Mouse (Mus musculus): Measurements from ENCODE around the gene Gm10974. TPM values are rescaled to one million over a fixed set of nuclear protein-coding genes. Genes with fewer than 3 reads are reported as not detected.

The Gm10974 gene
- not detected in 2 replicates for polyA plus RNA-seq (2014; fragmentation: Nextera tagmentation; extraction: Ambion mirVana)

DNA sequence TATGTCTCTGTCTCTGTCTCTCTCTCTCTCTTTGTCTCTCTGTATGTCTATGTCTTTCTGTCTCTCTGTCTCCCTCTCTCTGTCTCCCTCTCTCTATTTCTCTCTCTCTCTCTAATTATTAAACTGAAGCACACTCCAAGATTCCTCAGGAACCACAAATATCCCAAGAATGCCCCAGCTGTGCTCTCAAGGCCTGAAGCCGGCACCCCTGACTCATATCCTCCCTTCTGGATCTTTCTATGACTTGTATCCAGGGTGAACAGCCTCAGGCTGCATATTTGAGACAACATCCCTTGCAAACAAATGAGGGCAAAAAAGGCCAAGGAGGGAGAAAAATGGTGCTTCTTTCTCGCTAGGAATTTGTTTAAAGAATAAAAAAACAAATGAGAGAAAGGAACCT is at the start of gene Gm10974:
Gene Gm10974, plus strand, starts transcription at position 2 of the 400 bp plus-strand sequence.
- 65% methylated on average over 2 of the region's 2 CpGs for WGBS

DNA sequence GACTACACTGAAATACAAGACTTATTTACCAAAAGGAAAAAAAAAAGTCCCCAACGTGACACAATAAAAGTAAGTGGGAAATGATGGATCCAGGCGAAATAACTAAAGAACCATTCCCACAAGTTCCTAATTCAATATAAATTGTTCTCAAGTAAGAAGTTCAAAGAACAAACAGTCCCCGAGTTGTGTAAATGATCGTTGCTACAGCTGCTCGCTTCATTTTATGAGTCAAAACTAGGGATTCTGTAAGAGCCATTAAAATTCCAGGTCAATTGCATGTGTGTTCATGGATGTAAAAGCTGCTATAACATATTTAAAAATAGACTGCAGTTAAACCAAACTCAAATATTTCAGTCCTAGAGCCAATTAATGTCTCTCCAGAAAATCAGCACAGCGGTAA is 47.6 kb upstream of the Gm10974 start:
- H3K9me3 ChIP-seq (ENCODE audit: control insufficient read depth, low read length), result no peaks in the 10 kb centered on the region
- H3K27ac ChIP-seq (ENCODE audit: low read depth, low read length), result no peak overlapping the region
- no peak overlapping the region for H3K4me2 ChIP-seq (ENCODE audit: low read depth)
- H3K9ac ChIP-seq (ENCODE audit: low read length), result no peak overlapping the region
- DNase-seq (ENCODE audit: low spot score) (no peak), ATAC-seq (ENCODE audit: insufficient read depth, low FRiP score, low TSS enrichment) (no peak)
- no peaks in the 10 kb centered on the region for H3K27me3 ChIP-seq (ENCODE audit: control insufficient read depth, insufficient read depth, low read length)
- H3K4me3 ChIP-seq (ENCODE audit: low read depth, low read length), result no peak overlapping the region
- H3K36me3 ChIP-seq (ENCODE audit: control insufficient read depth, insufficient read depth, low read length), result no peaks in the 10 kb centered on the region
- 89% methylated on average over 6 of the region's 6 CpGs for WGBS
- no peaks in the 10 kb centered on the region for H3K4me1 ChIP-seq (ENCODE audit: control insufficient read depth, insufficient read depth, low read length)

More for the DNA sequence above, at the start of gene Gm10974:
- Histone ChIP-seq H3K27me3 (ENCODE audit: control insufficient read depth, insufficient read depth, low read length) (no peaks in the 10 kb centered on the region), H3K9me3 (ENCODE audit: control insufficient read depth, low read length) (no peaks in the 10 kb centered on the region), H3K4me2 (ENCODE audit: low read depth) (no peak within 1 kb of the TSS), H3K4me3 (ENCODE audit: low read depth, low read length) (no peak within 1 kb of the TSS), H3K36me3 (ENCODE audit: control insufficient read depth, insufficient read depth, low read length) (no peaks in the 10 kb centered on the region), H3K27ac (ENCODE audit: low read depth, low read length) (no peak within 1 kb of the TSS), H3K4me1 (ENCODE audit: control insufficient read depth, insufficient read depth, low read length) (no peaks in the 10 kb centered on the region), H3K9ac (ENCODE audit: low read length) (no peak within 1 kb of the TSS)
- ATAC-seq (ENCODE audit: insufficient read depth, low FRiP score, low TSS enrichment) (no peak), DNase-seq (ENCODE audit: low spot score) (no peak)

DNA sequence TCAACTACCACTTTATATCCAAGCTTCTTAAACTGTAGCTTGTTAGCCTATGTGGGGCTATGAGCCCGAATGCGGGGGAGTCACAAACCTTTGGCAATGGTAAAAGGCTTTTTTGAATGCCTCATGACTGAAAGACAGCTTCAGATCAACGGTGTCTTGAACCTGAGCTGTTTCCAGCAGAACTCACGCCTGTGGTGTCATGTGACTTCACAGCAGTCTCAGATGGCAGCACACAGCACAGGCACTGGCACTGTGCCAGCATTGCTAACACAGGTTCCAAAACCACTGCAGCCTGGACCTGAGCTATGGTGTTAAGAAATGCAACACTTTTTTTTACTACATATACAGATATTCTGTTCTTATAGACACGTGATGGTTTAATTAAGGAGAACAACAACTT is 44.7 kb upstream of the Gm10974 start:
- no peaks in the 10 kb centered on the region for H3K4me1 ChIP-seq (ENCODE audit: control insufficient read depth, insufficient read depth, low read length)
- H3K27ac ChIP-seq (ENCODE audit: low read depth, low read length), result no peak overlapping the region
- H3K9me3 ChIP-seq (ENCODE audit: control insufficient read depth, low read length), result no peaks in the 10 kb centered on the region
- no peak for ATAC-seq (ENCODE audit: insufficient read depth, low FRiP score, low TSS enrichment)
- no peaks in the 10 kb centered on the region for H3K27me3 ChIP-seq (ENCODE audit: control insufficient read depth, insufficient read depth, low read length)
- DNase-seq (ENCODE audit: low spot score), result peak; percentile 46
- H3K4me3 ChIP-seq (ENCODE audit: low read depth, low read length), result no peak overlapping the region
- 62% methylated on average over 5 of the region's 5 CpGs for WGBS
- no peak overlapping the region for H3K4me2 ChIP-seq (ENCODE audit: low read depth)
- no peaks in the 10 kb centered on the region for H3K36me3 ChIP-seq (ENCODE audit: control insufficient read depth, insufficient read depth, low read length)
- H3K9ac ChIP-seq (ENCODE audit: low read length), result no peak overlapping the region

DNA sequence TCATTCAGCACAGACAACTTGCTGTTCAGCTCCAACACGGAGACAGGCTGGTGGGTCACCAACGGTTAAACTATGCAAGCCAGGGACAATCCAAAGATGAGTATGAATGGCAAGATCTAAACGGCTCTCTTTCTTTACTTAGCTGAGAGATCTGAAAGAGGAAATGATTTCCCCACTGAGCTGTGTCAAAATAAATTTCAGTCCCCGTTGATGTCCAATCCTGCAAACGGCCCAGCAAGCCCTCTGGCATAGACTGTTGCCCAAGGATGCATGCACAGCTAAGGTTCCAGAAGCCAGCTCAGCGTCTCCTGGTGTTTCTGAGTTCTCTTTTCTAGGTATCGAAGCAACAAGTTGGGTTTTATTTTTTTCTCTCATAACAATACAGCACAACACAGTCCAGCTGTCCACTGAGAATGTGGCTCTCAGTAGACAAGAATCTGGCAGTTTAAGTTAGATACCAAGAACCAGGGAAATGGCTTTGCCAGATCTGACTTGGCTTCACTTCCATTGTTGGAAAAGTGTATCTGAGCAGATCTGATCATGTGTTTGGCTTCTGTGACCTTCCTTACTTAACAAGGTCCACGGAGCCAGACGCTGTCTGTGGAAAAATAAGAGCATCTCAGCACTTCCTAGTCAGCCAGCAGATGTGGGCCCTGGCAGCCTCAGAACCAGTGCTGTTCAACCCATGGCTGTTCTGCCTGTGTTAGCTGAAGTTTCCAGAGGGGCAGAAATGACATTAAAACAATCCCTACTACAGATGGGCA is 42.3 kb upstream of the Gm10974 start:
- Histone ChIP-seq H3K4me2 (ENCODE audit: low read depth) (no peak overlapping the region), H3K9me3 (ENCODE audit: control insufficient read depth, low read length) (no peaks in the 10 kb centered on the region), H3K36me3 (ENCODE audit: control insufficient read depth, insufficient read depth, low read length) (no peaks in the 10 kb centered on the region), H3K4me1 (ENCODE audit: control insufficient read depth, insufficient read depth, low read length) (no peaks in the 10 kb centered on the region), H3K9ac (ENCODE audit: low read length) (no peak overlapping the region), H3K27me3 (ENCODE audit: control insufficient read depth, insufficient read depth, low read length) (no peaks in the 10 kb centered on the region), H3K4me3 (ENCODE audit: low read depth, low read length) (no peak overlapping the region), H3K27ac (ENCODE audit: low read depth, low read length) (no peak overlapping the region)
- ATAC-seq (ENCODE audit: insufficient read depth, low FRiP score, low TSS enrichment) (no peak), DNase-seq (ENCODE audit: low spot score) (no peak)
- 80% methylated on average over 9 of the region's 9 CpGs for WGBS

DNA sequence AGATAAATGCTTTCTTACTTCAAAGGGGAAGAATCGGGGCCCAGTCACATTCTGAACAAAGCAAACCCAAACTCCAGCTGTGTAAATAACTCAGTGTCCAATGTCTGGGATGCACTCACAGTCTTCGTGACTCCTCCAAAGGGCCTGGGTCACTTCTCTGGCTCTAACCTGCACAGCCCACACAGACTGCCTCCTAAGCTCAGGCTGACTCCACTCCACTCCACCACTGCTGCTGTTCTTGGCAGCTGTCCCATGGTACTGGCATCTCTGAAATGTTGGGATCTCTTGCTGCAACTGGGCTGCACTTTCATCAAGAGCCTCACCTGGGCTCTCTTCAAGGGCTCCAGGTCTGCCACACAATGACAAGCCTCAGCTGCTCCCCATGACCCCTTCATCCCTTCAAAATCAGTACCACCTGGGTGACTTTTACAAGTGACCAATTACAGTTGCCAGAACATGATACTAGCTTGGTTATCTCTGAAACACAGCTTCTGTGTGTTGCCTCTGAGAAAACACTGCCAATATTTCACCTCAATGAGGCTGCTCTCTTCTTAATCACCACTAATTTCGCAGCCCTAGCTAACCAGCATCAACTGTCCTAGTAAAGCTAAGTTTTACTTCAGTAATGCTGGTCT is 40.2 kb upstream of the Gm10974 start:
- H3K4me1 ChIP-seq (ENCODE audit: control insufficient read depth, insufficient read depth, low read length), result no peaks in the 10 kb centered on the region
- no peak overlapping the region for H3K27ac ChIP-seq (ENCODE audit: low read depth, low read length)
- no peak for ATAC-seq (ENCODE audit: insufficient read depth, low FRiP score, low TSS enrichment)
- no peaks in the 10 kb centered on the region for H3K27me3 ChIP-seq (ENCODE audit: control insufficient read depth, insufficient read depth, low read length)
- no peak overlapping the region for H3K9ac ChIP-seq (ENCODE audit: low read length)
- DNase-seq (ENCODE audit: low spot score), result no peak
- WGBS, result 55% methylated on average over 3 of the region's 3 CpGs
- H3K4me2 ChIP-seq (ENCODE audit: low read depth), result no peak overlapping the region
- H3K36me3 ChIP-seq (ENCODE audit: control insufficient read depth, insufficient read depth, low read length), result no peaks in the 10 kb centered on the region
- no peak overlapping the region for H3K4me3 ChIP-seq (ENCODE audit: low read depth, low read length)
- H3K9me3 ChIP-seq (ENCODE audit: control insufficient read depth, low read length), result no peaks in the 10 kb centered on the region

DNA sequence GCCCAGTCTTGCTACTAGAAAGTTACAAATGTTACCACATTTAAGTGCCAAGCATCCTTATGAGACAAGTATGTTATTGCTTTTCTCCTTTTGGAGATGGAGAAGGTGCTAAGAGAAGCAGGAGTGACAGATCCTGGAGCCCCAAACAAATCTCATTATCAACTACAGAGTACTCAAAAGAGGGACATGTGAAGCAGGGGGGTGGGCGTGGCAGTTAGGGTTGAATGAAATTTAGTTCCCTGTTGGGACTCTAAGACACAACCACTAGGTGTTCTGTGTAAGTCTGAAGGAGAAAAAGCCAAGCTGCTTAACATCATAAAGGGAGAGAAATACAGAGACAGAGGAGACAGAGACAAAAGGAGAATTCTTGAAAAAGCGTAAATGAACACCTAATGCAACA is 38.2 kb upstream of the Gm10974 start:
- Histone ChIP-seq H3K4me2 (ENCODE audit: low read depth) (no peak overlapping the region), H3K27ac (ENCODE audit: low read depth, low read length) (no peak overlapping the region), H3K4me3 (ENCODE audit: low read depth, low read length) (no peak overlapping the region), H3K9me3 (ENCODE audit: control insufficient read depth, low read length) (no peaks in the 10 kb centered on the region), H3K36me3 (ENCODE audit: control insufficient read depth, insufficient read depth, low read length) (no peaks in the 10 kb centered on the region), H3K4me1 (ENCODE audit: control insufficient read depth, insufficient read depth, low read length) (no peaks in the 10 kb centered on the region), H3K9ac (ENCODE audit: low read length) (no peak overlapping the region), H3K27me3 (ENCODE audit: control insufficient read depth, insufficient read depth, low read length) (no peaks in the 10 kb centered on the region)
- DNase-seq (ENCODE audit: low spot score) (no peak), ATAC-seq (ENCODE audit: insufficient read depth, low FRiP score, low TSS enrichment) (no peak)
- WGBS, result 79% methylated on average over 2 of the region's 2 CpGs

DNA sequence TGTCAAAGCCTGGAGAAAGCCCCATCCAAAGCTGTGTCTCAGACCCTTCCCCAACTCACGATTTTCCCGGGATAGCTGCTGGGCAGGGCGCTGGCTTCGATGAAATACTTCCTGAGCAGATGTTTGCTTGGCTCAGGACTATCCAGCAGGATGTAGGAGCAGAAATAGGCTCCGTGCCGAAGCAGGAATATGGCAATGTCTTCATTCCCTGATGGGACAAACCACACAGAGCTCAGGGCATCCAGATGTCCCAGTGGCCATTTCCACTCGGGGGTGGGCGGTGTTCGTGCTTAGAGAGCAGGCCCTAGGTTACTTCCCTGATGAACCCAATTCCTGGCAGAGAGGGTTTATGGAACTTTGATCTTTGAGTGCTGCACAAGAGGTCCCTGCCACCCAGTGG is 35.1 kb upstream of the Gm10974 start:
- Histone ChIP-seq H3K4me3 (ENCODE audit: low read depth, low read length) (no peak overlapping the region), H3K4me2 (ENCODE audit: low read depth) (no peak overlapping the region), H3K9ac (ENCODE audit: low read length) (no peak overlapping the region), H3K4me1 (ENCODE audit: control insufficient read depth, insufficient read depth, low read length) (no peaks in the 10 kb centered on the region), H3K9me3 (ENCODE audit: control insufficient read depth, low read length) (no peaks in the 10 kb centered on the region), H3K27ac (ENCODE audit: low read depth, low read length) (no peak overlapping the region), H3K27me3 (ENCODE audit: control insufficient read depth, insufficient read depth, low read length) (no peaks in the 10 kb centered on the region), H3K36me3 (ENCODE audit: control insufficient read depth, insufficient read depth, low read length) (no peaks in the 10 kb centered on the region)
- DNase-seq (ENCODE audit: low spot score) (no peak), ATAC-seq (ENCODE audit: insufficient read depth, low FRiP score, low TSS enrichment) (no peak)
- 84% methylated on average over 9 of the region's 9 CpGs for WGBS

DNA sequence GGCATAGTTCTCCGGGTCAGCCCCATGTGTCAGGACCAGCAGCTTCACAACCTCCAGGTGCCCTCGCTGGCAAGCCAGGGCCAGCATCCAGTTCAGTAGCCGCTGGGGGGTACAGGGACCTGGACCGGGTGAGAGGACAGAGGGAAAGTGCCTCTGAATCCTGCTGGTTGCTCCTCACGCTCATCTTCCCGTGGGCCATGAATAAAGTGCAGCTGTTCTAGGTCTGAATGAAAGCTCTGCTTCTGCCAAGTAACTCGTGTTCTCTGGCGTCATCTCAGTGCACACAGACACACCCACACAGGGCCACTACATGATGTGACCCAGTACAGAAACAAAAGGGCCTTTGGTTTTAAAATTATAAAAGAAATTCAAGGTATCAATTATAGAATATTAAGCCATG is 33.4 kb upstream of the Gm10974 start:
- no peak overlapping the region for H3K4me2 ChIP-seq (ENCODE audit: low read depth)
- H3K9ac ChIP-seq (ENCODE audit: low read length), result no peak overlapping the region
- H3K4me1 ChIP-seq (ENCODE audit: control insufficient read depth, insufficient read depth, low read length), result no peaks in the 10 kb centered on the region
- H3K27ac ChIP-seq (ENCODE audit: low read depth, low read length), result no peak overlapping the region
- no peaks in the 10 kb centered on the region for H3K9me3 ChIP-seq (ENCODE audit: control insufficient read depth, low read length)
- no peaks in the 10 kb centered on the region for H3K27me3 ChIP-seq (ENCODE audit: control insufficient read depth, insufficient read depth, low read length)
- H3K36me3 ChIP-seq (ENCODE audit: control insufficient read depth, insufficient read depth, low read length), result no peaks in the 10 kb centered on the region
- 94% methylated on average over 8 of the region's 8 CpGs for WGBS
- no peak for ATAC-seq (ENCODE audit: insufficient read depth, low FRiP score, low TSS enrichment)
- DNase-seq (ENCODE audit: low spot score), result no peak
- no peak overlapping the region for H3K4me3 ChIP-seq (ENCODE audit: low read depth, low read length)

DNA sequence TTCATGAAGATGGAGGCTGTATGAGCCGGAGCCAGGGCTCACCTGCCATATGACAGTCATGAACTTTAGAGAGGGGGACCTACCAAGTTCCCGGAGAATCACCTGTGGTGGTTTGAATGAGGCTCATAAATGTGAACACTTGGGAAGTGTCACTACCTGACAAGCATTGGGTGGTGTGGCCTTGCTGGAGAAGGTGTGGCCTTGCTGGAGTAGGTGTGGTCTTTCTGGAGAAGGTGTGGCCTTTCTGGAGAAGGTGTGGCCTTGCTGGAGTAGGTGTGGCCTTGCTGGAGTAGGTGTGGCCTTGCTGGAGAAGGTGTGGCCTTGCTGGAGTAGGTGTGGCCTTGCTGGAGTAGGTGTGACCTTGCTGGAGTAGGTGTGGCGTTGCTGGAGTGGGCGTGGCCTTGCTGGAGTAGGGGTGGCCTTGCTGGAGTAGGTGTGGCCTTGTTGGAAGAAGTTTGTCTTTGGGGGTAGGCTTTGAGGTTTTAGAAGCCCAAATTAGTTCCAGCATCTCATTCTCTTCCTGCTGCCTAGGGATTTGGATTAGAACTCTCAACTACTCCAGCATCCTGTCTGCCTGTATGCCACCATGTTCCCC is 31.7 kb upstream of the Gm10974 start:
- ATAC-seq (ENCODE audit: insufficient read depth, low FRiP score, low TSS enrichment) (no peak), DNase-seq (ENCODE audit: low spot score) (no peak)
- Histone ChIP-seq H3K4me2 (ENCODE audit: low read depth) (no peak overlapping the region), H3K27ac (ENCODE audit: low read depth, low read length) (no peak overlapping the region), H3K4me3 (ENCODE audit: low read depth, low read length) (no peak overlapping the region), H3K9ac (ENCODE audit: low read length) (no peak overlapping the region), H3K27me3 (ENCODE audit: control insufficient read depth, insufficient read depth, low read length) (no peaks in the 10 kb centered on the region), H3K4me1 (ENCODE audit: control insufficient read depth, insufficient read depth, low read length) (no peaks in the 10 kb centered on the region), H3K9me3 (ENCODE audit: control insufficient read depth, low read length) (no peaks in the 10 kb centered on the region), H3K36me3 (ENCODE audit: control insufficient read depth, insufficient read depth, low read length) (no peaks in the 10 kb centered on the region)
- WGBS, result 92% methylated on average over 4 of the region's 4 CpGs

All from neural tube, embryonic 11.5 days (tissue).